Mouse (Mus musculus): ENCODE results near the gene Gm20388. TPM values are rescaled to one million over a fixed set of nuclear protein-coding genes. Genes with fewer than 3 reads are reported as not detected.

Gm20388 gene
- polyA plus RNA-seq, 1 experiment from 2014 or later = not detected

- ATAC-seq (replicated peaks; ENCODE audit: insufficient number of reproducible peaks, insufficient read depth, low FRiP score, low read depth) = no peak
- Histone ChIP-seq H3K4me1 (replicated peaks) (no peaks in the 10 kb centered on the region), H3K27me3 (no peaks in the 10 kb centered on the region), H3K9ac (no peak overlapping the region), H3K4me3 (no peak overlapping the region), H3K4me2 (no peak overlapping the region), H3K36me3 (peaks cover 54% of the 10 kb centered on the region), H3K9me3 (replicated peaks) (no peaks in the 10 kb centered on the region), H3K27ac (no peak overlapping the region)
- 96% methylated on average over 2 of the region's 3 CpGs for WGBS
Measured at GRCm38 (mm10) chr8:120091032-120091431, 180.4 kb downstream of the Gm20388 start.

GRCm38 (mm10) chr8:120093103-120093502 is 182.5 kb downstream of the Gm20388 start:
- Histone ChIP-seq H3K9ac (no peak overlapping the region), H3K4me3 (no peak overlapping the region), H3K4me1 (replicated peaks) (no peaks in the 10 kb centered on the region), H3K36me3 (peaks cover 34% of the 10 kb centered on the region), H3K27me3 (no peaks in the 10 kb centered on the region), H3K9me3 (replicated peaks) (no peaks in the 10 kb centered on the region), H3K4me2 (no peak overlapping the region), H3K27ac (no peak overlapping the region)
- ATAC-seq (replicated peaks; ENCODE audit: insufficient number of reproducible peaks, insufficient read depth, low FRiP score, low read depth) = no peak
- WGBS = 94% methylated on average over 3 of the region's 3 CpGs

GRCm38 (mm10) chr8:120094801-120095200 is 184.2 kb downstream of the Gm20388 start:
- Histone ChIP-seq H3K36me3 (peaks cover 34% of the 10 kb centered on the region), H3K9me3 (replicated peaks) (no peaks in the 10 kb centered on the region), H3K4me1 (replicated peaks) (peaks cover 3% of the 10 kb centered on the region), H3K27me3 (no peaks in the 10 kb centered on the region), H3K27ac (no peak overlapping the region), H3K4me3 (no peak overlapping the region), H3K9ac (no peak overlapping the region), H3K4me2 (no peak overlapping the region)
- no peak for ATAC-seq (replicated peaks; ENCODE audit: insufficient number of reproducible peaks, insufficient read depth, low FRiP score, low read depth)
- 83% methylated on average over 10 of the region's 10 CpGs for WGBS

- ATAC-seq (replicated peaks; ENCODE audit: insufficient number of reproducible peaks, insufficient read depth, low FRiP score, low read depth) = no peak
- Histone ChIP-seq H3K27ac (no peak overlapping the region), H3K27me3 (no peaks in the 10 kb centered on the region), H3K4me3 (no peak overlapping the region), H3K4me2 (no peak overlapping the region), H3K4me1 (replicated peaks) (peaks cover 11% of the 10 kb centered on the region), H3K9me3 (replicated peaks) (no peaks in the 10 kb centered on the region), H3K36me3 (peaks cover 19% of the 10 kb centered on the region), H3K9ac (no peak overlapping the region)
- 74% methylated on average over 2 of the region's 2 CpGs for WGBS
Measured at GRCm38 (mm10) chr8:120096486-120096885, 185.8 kb downstream of the Gm20388 start.

GRCm38 (mm10) chr8:120100388-120101067 is 189.9 kb downstream of the Gm20388 start:
- H3K27ac ChIP-seq = peak overlapping the region; percentile 93
- H3K9ac ChIP-seq = peak overlapping the region; percentile 82
- no peaks in the 10 kb centered on the region for H3K27me3 ChIP-seq
- ATAC-seq (replicated peaks; ENCODE audit: insufficient number of reproducible peaks, insufficient read depth, low FRiP score, low read depth) = no peak; the same call in 1 of the 2 replicates
- peaks cover 33% of the 10 kb centered on the region for H3K4me1 ChIP-seq (replicated peaks)
- no peaks in the 10 kb centered on the region for H3K9me3 ChIP-seq (replicated peaks)
- peak overlapping the region; percentile 74 for H3K4me3 ChIP-seq
- peak overlapping the region; percentile 66 for H3K4me2 ChIP-seq
- WGBS = 3% methylated on average over 25 of the region's 25 CpGs
- no peaks in the 10 kb centered on the region for H3K36me3 ChIP-seq

- H3K27me3 ChIP-seq = no peaks in the 10 kb centered on the region
- H3K4me2 ChIP-seq = peak within 1 kb of the TSS; percentile 66
- H3K9me3 ChIP-seq (replicated peaks) = no peaks in the 10 kb centered on the region
- under 1% methylated on average over 88 of the region's 88 CpGs for WGBS
- peak; percentile 76 for ATAC-seq (replicated peaks; ENCODE audit: insufficient number of reproducible peaks, insufficient read depth, low FRiP score, low read depth)
- H3K9ac ChIP-seq = peak within 1 kb of the TSS; percentile 82
- no peaks in the 10 kb centered on the region for H3K36me3 ChIP-seq
- peak within 1 kb of the TSS; percentile 74 for H3K4me3 ChIP-seq
- H3K4me1 ChIP-seq (replicated peaks) = peaks cover 37% of the 10 kb centered on the region
- H3K27ac ChIP-seq = peak within 1 kb of the TSS; percentile 93
Measured at GRCm38 (mm10) chr8:120101068-120101972, 190.7 kb downstream of the Gm20388 start, which contains the start of gene Zdhhc7. Gene Zdhhc7, minus strand, starts transcription at chr8:120101482.

- ATAC-seq (replicated peaks; ENCODE audit: insufficient number of reproducible peaks, insufficient read depth, low FRiP score, low read depth) = no peak
- Histone ChIP-seq H3K27ac (peak overlapping the region; percentile 21), H3K4me3 (no peak overlapping the region), H3K9ac (no peak overlapping the region), H3K4me1 (replicated peaks) (peaks cover 42% of the 10 kb centered on the region), H3K36me3 (no peaks in the 10 kb centered on the region), H3K27me3 (no peaks in the 10 kb centered on the region), H3K4me2 (no peak overlapping the region), H3K9me3 (replicated peaks) (no peaks in the 10 kb centered on the region)
- WGBS = 75% methylated on average over 9 of the region's 9 CpGs
Measured at GRCm38 (mm10) chr8:120103916-120104315, 193.3 kb downstream of the Gm20388 start.

- H3K4me2 ChIP-seq = no peak overlapping the region
- H3K4me1 ChIP-seq (replicated peaks) = peaks cover 40% of the 10 kb centered on the region
- H3K4me3 ChIP-seq = no peak overlapping the region
- H3K27me3 ChIP-seq = no peaks in the 10 kb centered on the region
- 54% methylated on average over 9 of the region's 9 CpGs for WGBS
- no peak overlapping the region for H3K9ac ChIP-seq
- ATAC-seq (replicated peaks; ENCODE audit: insufficient number of reproducible peaks, insufficient read depth, low FRiP score, low read depth) = 0 out of 2 replicates have a peak, but pooled peaks have one; percentile 20
- H3K36me3 ChIP-seq = no peaks in the 10 kb centered on the region
- H3K9me3 ChIP-seq (replicated peaks) = no peaks in the 10 kb centered on the region
- H3K27ac ChIP-seq = peak overlapping the region; percentile 21
Measured at GRCm38 (mm10) chr8:120104721-120105272, 194.2 kb downstream of the Gm20388 start.

- Histone ChIP-seq H3K27ac (no peak overlapping the region), H3K9me3 (replicated peaks) (no peaks in the 10 kb centered on the region), H3K4me1 (replicated peaks) (peaks cover 25% of the 10 kb centered on the region), H3K4me2 (no peak overlapping the region), H3K4me3 (no peak overlapping the region), H3K9ac (no peak overlapping the region), H3K27me3 (no peaks in the 10 kb centered on the region), H3K36me3 (no peaks in the 10 kb centered on the region)
- no peak for ATAC-seq (replicated peaks; ENCODE audit: insufficient number of reproducible peaks, insufficient read depth, low FRiP score, low read depth)
- 29% methylated on average over 3 of the region's 3 CpGs for WGBS
Measured at GRCm38 (mm10) chr8:120109149-120109548, 198.5 kb downstream of the Gm20388 start.

GRCm38 (mm10) chr8:120110966-120111365 is 200.3 kb downstream of the Gm20388 start:
- Histone ChIP-seq H3K27me3 (peaks cover 15% of the 10 kb centered on the region; the same call in 1 of the 2 replicates), H3K4me1 (replicated peaks) (peaks cover 25% of the 10 kb centered on the region), H3K4me3 (no peak overlapping the region), H3K9ac (no peak overlapping the region), H3K36me3 (no peaks in the 10 kb centered on the region), H3K27ac (no peak overlapping the region), H3K9me3 (replicated peaks) (no peaks in the 10 kb centered on the region), H3K4me2 (no peak overlapping the region)
- no peak for ATAC-seq (replicated peaks; ENCODE audit: insufficient number of reproducible peaks, insufficient read depth, low FRiP score, low read depth)
- WGBS = 84% methylated on average over 4 of the region's 4 CpGs

GRCm38 (mm10) chr8:120111382-120111781 is 200.7 kb downstream of the Gm20388 start:
- H3K27ac ChIP-seq = no peak overlapping the region
- no peak overlapping the region for H3K4me2 ChIP-seq
- H3K9me3 ChIP-seq (replicated peaks) = no peaks in the 10 kb centered on the region
- no peaks in the 10 kb centered on the region for H3K36me3 ChIP-seq
- ATAC-seq (replicated peaks; ENCODE audit: insufficient number of reproducible peaks, insufficient read depth, low FRiP score, low read depth) = no peak
- no peak overlapping the region for H3K9ac ChIP-seq
- H3K4me1 ChIP-seq (replicated peaks) = peaks cover 22% of the 10 kb centered on the region
- H3K27me3 ChIP-seq = peaks cover 16% of the 10 kb centered on the region; the same call in 1 of the 2 replicates
- no peak overlapping the region for H3K4me3 ChIP-seq
- 72% methylated on average over 4 of the region's 4 CpGs for WGBS
